Mouse (Mus musculus): ENCODE data around the gene Fgf11.

The Fgf11 gene

GRCm38 (mm10) chr11:69795983-69796435, 5.6 kb downstream of the Fgf11 start:
- in situ Hi-C loops (cut with MboI; ENCODE audit: low pct_unique_long_range_greater_than_20kb in 1 of 2, low sequenced_read_pairs in 2 of 2, unreplicated experiment in 1 of 2) = no loop called here

- in situ Hi-C loops (cut with MboI; ENCODE audit: low pct_unique_long_range_greater_than_20kb in 1 of 2, low sequenced_read_pairs in 2 of 2, unreplicated experiment in 1 of 2) = no loop called here
Observed at GRCm38 (mm10) chr11:69795168-69795982, 6.3 kb downstream of the Fgf11 start, which contains the start of gene Chrnb1. Chrnb1 (minus strand) TSS chr11:69795943.

- in situ Hi-C loops (cut with MboI; ENCODE audit: low pct_unique_long_range_greater_than_20kb in 1 of 2, low sequenced_read_pairs in 2 of 2, unreplicated experiment in 1 of 2) = no loop called here
Observed at GRCm38 (mm10) chr11:69793429-69793828, 8.2 kb downstream of the Fgf11 start.

GRCm38 (mm10) chr11:69791420-69791819, 10.2 kb downstream of the Fgf11 start:
- in situ Hi-C loops (cut with MboI; ENCODE audit: low pct_unique_long_range_greater_than_20kb in 1 of 2, low sequenced_read_pairs in 2 of 2, unreplicated experiment in 1 of 2) = no loop called here

- in situ Hi-C loops (cut with MboI; ENCODE audit: low pct_unique_long_range_greater_than_20kb in 1 of 2, low sequenced_read_pairs in 2 of 2, unreplicated experiment in 1 of 2) = no loop called here
Observed at GRCm38 (mm10) chr11:69789431-69789830, 12.2 kb downstream of the Fgf11 start.

- in situ Hi-C loops (cut with MboI; ENCODE audit: low pct_unique_long_range_greater_than_20kb in 1 of 2, low sequenced_read_pairs in 2 of 2, unreplicated experiment in 1 of 2) = no loop called here
Observed at GRCm38 (mm10) chr11:69787306-69787705, 14.4 kb downstream of the Fgf11 start.

- in situ Hi-C loops (cut with MboI; ENCODE audit: low pct_unique_long_range_greater_than_20kb in 1 of 2, low sequenced_read_pairs in 2 of 2, unreplicated experiment in 1 of 2) = no loop called here
Observed at GRCm38 (mm10) chr11:69784793-69785272, 16.8 kb downstream of the Fgf11 start.

GRCm38 (mm10) chr11:69781828-69782227, 19.8 kb downstream of the Fgf11 start:
- in situ Hi-C loops (cut with MboI; ENCODE audit: low pct_unique_long_range_greater_than_20kb in 1 of 2, low sequenced_read_pairs in 2 of 2, unreplicated experiment in 1 of 2) = no loop called here

GRCm38 (mm10) chr11:69778985-69779384, 22.7 kb downstream of the Fgf11 start:
- in situ Hi-C loops (cut with MboI; ENCODE audit: low pct_unique_long_range_greater_than_20kb in 1 of 2, low sequenced_read_pairs in 2 of 2, unreplicated experiment in 1 of 2) = no loop called here

- in situ Hi-C loops (cut with MboI; ENCODE audit: low pct_unique_long_range_greater_than_20kb in 1 of 2, low sequenced_read_pairs in 2 of 2, unreplicated experiment in 1 of 2) = no loop called here
Observed at GRCm38 (mm10) chr11:69778258-69778982, 23.2 kb downstream of the Fgf11 start.

GRCm38 (mm10) chr11:69777504-69778257, 24.0 kb downstream of the Fgf11 start:
- in situ Hi-C loops (cut with MboI; ENCODE audit: low pct_unique_long_range_greater_than_20kb in 1 of 2, low sequenced_read_pairs in 2 of 2, unreplicated experiment in 1 of 2) = no loop called here

GRCm38 (mm10) chr11:69776488-69776887, 25.2 kb downstream of the Fgf11 start:
- in situ Hi-C loops (cut with MboI; ENCODE audit: low pct_unique_long_range_greater_than_20kb in 1 of 2, low sequenced_read_pairs in 2 of 2, unreplicated experiment in 1 of 2) = no loop called here

- in situ Hi-C loops (cut with MboI; ENCODE audit: low pct_unique_long_range_greater_than_20kb in 1 of 2, low sequenced_read_pairs in 2 of 2, unreplicated experiment in 1 of 2) = no loop called here
Observed at GRCm38 (mm10) chr11:69775716-69776115, 25.9 kb downstream of the Fgf11 start.

GRCm38 (mm10) chr11:69774961-69775360, 26.7 kb downstream of the Fgf11 start:
- in situ Hi-C loops (cut with MboI; ENCODE audit: low pct_unique_long_range_greater_than_20kb in 1 of 2, low sequenced_read_pairs in 2 of 2, unreplicated experiment in 1 of 2) = no loop called here

GRCm38 (mm10) chr11:69767625-69767909, 34.1 kb downstream of the Fgf11 start:
- in situ Hi-C loops (cut with MboI; ENCODE audit: low pct_unique_long_range_greater_than_20kb in 1 of 2, low sequenced_read_pairs in 2 of 2, unreplicated experiment in 1 of 2) = no loop called here

GRCm38 (mm10) chr11:69766872-69767624, 34.6 kb downstream of the Fgf11 start:
- in situ Hi-C loops (cut with MboI; ENCODE audit: low pct_unique_long_range_greater_than_20kb in 1 of 2, low sequenced_read_pairs in 2 of 2, unreplicated experiment in 1 of 2) = no loop called here

- in situ Hi-C loops (cut with MboI; ENCODE audit: low pct_unique_long_range_greater_than_20kb in 1 of 2, low sequenced_read_pairs in 2 of 2, unreplicated experiment in 1 of 2) = no loop called here
Observed at GRCm38 (mm10) chr11:69766126-69766609, 35.5 kb downstream of the Fgf11 start.

All from mouse embryonic stem cell (cell line).